Mouse (Mus musculus): ENCODE measurements around the gene Commd2.

GRCm38 (mm10) chr3:57612430-57612997 is 39.0 kb downstream of the Commd2 start:
- no peak for TF ChIP-seq CTCF (IDR thresholded peaks at IDR 0.05; ENCODE audit: low read depth)
- no peak for TF ChIP-seq EP300 (IDR thresholded peaks at IDR 0.05; ENCODE audit: low read depth)

Measured in liver, postnatal 0 days (tissue).